Mouse (Mus musculus) ES-Bruce4 (cell line): Measurements from ENCODE around the gene Rab31. TPM values are rescaled to one million over a fixed set of nuclear protein-coding genes. Genes with fewer than 3 reads are reported as not detected.
"Not testable (repeated sequence)": the region's sequence is repeated elsewhere in the genome, so short reads cannot be mapped to it uniquely, and the experiment has no call there.

Experiments used
- H3K27ac ChIP-seq: 2 replicates; pipeline ENCODE4 v1.5.1; 2012; ENCODE audit warnings: low read length, inconsistent platforms; ENCODE audit not compliant: insufficient read depth
- H3K27me3 ChIP-seq: 2 replicates; pipeline ENCODE4 v1.6.1; 2012; ENCODE audit warnings: mild to moderate bottlenecking, low read length, inconsistent platforms; ENCODE audit not compliant: control insufficient read depth, poor library complexity, insufficient read depth, severe bottlenecking
- H3K36me3 ChIP-seq: 2 replicates; pipeline ENCODE4 v1.6.1; 2012; ENCODE audit warnings: inconsistent platforms, mild to moderate bottlenecking, low read length, moderate library complexity; ENCODE audit not compliant: control insufficient read depth, poor library complexity, insufficient read depth, severe bottlenecking
- H3K4me1 ChIP-seq: one replicate; pipeline ENCODE4 v1.8.1; 2011; ENCODE audit warnings: low read length; ENCODE audit not compliant: control insufficient read depth, insufficient read depth
- H3K4me3 ChIP-seq: 2 replicates; pipeline ENCODE4 v1.5.1; 2011; ENCODE audit warnings: low read depth, mild to moderate bottlenecking, low read length
- H3K9ac ChIP-seq: 2 replicates; pipeline ENCODE4 v1.6.1; 2012; ENCODE audit warnings: low read depth, mild to moderate bottlenecking, inconsistent platforms; ENCODE audit not compliant: poor library complexity, severe bottlenecking
- H3K9me3 ChIP-seq: replicated peaks from 2 replicates; pipeline ENCODE4 v1.6.1; 2012; ENCODE audit warnings: mild to moderate bottlenecking, low read length, inconsistent platforms; ENCODE audit not compliant: control insufficient read depth, poor library complexity, insufficient read depth, severe bottlenecking
- CTCF ChIP-seq: IDR thresholded peaks from one replicate; pipeline ENCODE4 v1.8.1; 2011; ENCODE audit warnings: low read depth, low read length
- EP300 ChIP-seq: IDR thresholded peaks from 2 replicates; pipeline ENCODE4 v1.6.1; 2011; ENCODE audit warnings: low read depth, low read length; ENCODE audit not compliant: insufficient read depth
- POLR2A ChIP-seq: IDR thresholded peaks from one replicate; pipeline ENCODE4 v1.8.1; 2011; ENCODE audit warnings: low read length; ENCODE audit not compliant: insufficient read depth
- polyA plus RNA-seq: library from polyadenylated mRNA; stranded (reverse); fragments of >200 nt; gene quantifications from 2 replicates; pipeline ENCODE4 v1.2.4, GENCODE M21; 2011; ENCODE audit warnings: low read depth; ENCODE audit not compliant: missing spikeins, insufficient read depth, insufficient read length

Gene Rab31
- polyA plus RNA-seq, 1 experiment, result 18.7 TPM

DNA sequence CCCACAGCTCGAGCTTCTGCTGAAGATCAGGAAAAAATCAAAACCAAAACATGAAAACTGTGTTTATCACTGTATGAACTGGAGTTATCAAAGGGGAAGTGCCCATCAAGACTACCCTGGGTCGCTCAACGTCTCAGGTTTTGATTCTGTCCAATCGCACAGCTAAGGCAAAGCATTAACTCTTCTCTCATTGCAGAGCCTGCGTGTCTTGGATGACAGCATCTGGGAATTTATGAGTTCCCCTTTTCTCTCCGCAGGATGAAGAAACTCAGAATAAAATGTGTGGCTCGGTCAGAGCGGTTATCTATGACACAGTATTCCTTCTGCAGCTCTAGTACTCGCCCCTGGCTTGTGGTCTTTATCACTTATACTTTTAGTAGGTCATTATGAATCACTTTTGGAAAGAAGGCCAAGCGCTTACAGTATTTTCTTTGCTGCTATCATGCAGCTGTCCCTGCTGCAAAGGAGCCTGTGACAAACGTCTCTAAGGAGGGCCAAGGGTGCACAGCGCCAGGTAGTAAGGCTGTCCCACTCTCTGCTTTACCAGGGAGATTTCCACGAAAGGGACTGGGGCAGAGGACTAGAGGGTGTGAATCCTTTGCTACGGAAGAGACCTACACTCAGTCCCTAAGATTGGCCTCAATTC is 136.7 kb downstream of the Rab31 start:
- Histone ChIP-seq H3K9ac (no peak overlapping the region), H3K4me1 (no peaks in the 10 kb centered on the region), H3K4me3 (no peak overlapping the region), H3K27me3 (no peaks in the 10 kb centered on the region), H3K9me3 (no peaks in the 10 kb centered on the region), H3K36me3 (no peaks in the 10 kb centered on the region), H3K27ac (no peak overlapping the region)
- TF ChIP-seq EP300 (no peak), POLR2A (no peak)

DNA sequence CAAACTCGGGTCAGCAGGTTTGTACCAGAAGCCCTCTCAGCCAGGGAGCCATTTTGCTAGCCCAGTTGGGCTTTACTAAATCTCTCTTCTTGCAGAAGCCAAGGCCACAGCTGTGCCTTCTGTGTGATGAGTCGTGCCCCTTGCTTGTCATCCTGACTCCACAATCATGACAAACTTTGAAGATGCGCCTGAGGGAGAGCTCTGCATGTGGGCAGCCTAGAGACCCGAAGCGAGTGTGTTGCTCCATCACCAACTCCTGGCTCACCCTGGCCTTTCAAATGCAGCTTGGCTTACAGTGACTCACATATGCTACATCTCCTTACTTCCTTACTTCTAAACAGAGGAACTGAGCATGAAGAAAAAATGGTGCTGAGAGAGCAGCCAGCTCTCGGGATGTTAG is 142.6 kb downstream of the Rab31 start:
- Histone ChIP-seq H3K9ac (no peak overlapping the region), H3K9me3 (no peaks in the 10 kb centered on the region), H3K4me1 (no peaks in the 10 kb centered on the region), H3K27ac (no peak overlapping the region), H3K27me3 (no peaks in the 10 kb centered on the region), H3K4me3 (no peak overlapping the region), H3K36me3 (no peaks in the 10 kb centered on the region)
- TF ChIP-seq CTCF (no peak), POLR2A (no peak), EP300 (no peak)

DNA sequence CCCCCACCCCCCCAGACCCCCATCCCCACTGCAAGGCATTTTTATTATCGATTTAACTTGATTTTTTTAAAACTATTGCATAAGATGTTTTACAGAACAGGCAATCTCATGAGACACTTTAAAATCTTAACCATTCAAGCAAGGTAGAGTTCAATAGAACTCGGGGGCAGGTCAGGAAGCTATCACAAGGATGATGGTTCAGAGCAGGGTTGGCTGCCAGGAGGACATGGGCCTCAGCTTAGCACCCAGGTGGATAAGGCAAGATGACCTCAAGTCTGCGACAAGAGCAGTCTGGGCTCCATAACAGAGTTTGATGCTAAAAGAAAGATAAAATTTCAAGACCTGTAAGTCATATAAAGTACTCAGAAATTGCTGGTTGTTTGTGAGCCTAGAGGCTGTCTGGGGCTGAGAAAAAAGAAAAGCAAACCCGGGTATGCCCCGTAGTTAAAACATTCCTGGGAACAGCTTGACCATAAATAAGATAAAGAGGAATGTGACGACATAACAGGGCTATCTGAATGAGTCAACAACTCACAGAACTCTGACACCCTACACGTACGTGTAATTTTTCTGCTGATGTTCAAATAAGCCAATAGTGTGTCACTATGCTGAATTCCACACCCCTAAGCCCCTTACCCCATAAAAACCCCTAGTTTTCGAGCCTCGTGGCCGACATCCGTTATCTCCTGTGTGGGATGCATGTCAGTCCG is 143.6 kb downstream of the Rab31 start:
- not testable (repeated sequence) for H3K36me3 ChIP-seq, H3K9ac ChIP-seq, H3K4me3 ChIP-seq, H3K9me3 ChIP-seq, H3K4me1 ChIP-seq, H3K27ac ChIP-seq, H3K27me3 ChIP-seq

DNA sequence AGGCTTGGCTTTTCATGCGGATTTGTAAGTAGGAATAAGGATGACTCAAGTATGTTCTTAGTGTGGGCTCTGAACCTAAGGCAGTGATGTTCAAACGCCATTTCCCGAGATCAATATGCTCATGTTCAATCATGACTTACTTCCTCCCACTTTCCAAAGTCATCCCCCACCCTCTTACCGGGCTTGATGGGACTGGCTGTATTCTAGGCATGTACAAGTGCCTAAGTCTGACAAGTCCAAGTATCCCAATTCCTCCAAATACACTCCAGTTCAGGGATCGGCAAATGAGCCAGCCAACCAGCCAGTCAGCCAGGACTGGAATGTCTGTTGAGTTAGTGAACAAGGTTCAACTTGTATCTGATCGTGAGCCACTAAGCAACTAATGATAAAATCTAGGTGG is 146.3 kb downstream of the Rab31 start:
- no peak for TF ChIP-seq CTCF
- no peak for TF ChIP-seq POLR2A
- no peak for TF ChIP-seq EP300
- Histone ChIP-seq H3K4me1 (no peaks in the 10 kb centered on the region), H3K27me3 (no peaks in the 10 kb centered on the region), H3K9ac (no peak overlapping the region), H3K27ac (no peak overlapping the region), H3K9me3 (no peaks in the 10 kb centered on the region), H3K36me3 (no peaks in the 10 kb centered on the region), H3K4me3 (no peak overlapping the region)

DNA sequence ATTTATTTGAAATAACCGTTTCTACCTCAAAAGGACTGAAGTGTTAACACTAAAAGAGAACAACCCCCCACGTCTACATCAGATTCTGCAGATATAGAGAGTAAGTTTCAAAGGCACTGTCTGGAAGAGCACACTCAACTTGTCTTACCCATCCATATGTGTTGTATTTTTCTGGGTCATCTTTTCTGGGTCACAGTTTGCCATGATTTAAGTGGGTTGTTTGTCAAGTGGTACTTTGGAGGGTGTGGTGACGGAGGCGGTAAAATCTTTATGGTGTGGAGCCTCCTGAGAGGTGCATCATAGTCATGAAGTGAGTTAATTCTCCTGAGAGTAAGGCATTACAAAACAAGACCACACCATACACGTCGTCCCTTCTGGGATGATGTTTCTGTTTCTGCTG is 147.0 kb downstream of the Rab31 start:
- TF ChIP-seq EP300, result no peak
- TF ChIP-seq POLR2A, result no peak
- no peak for TF ChIP-seq CTCF
- H3K9ac ChIP-seq, result no peak overlapping the region
- H3K4me1 ChIP-seq, result no peaks in the 10 kb centered on the region

DNA sequence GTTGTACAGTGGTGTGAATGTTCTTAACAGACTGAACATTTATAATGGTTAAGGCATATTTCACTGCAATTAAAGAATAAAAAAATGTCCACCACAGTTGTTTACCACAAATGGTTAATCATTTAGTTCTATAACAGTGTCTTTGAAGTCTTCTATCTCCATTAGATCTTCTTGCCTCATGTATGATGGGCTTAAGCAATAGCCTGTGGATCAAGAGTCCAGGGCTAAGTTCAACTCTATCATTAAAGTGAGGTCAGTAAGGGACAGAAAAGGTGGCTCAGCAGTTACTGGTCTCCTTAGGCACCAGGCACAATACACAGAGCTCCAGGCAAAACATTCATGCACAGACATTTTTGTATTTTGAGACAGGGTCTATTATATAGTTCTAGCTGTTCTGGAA is 149.4 kb downstream of the Rab31 start:
- Histone ChIP-seq H3K36me3 (no peaks in the 10 kb centered on the region), H3K27me3 (no peaks in the 10 kb centered on the region), H3K27ac (no peak overlapping the region), H3K9ac (no peak overlapping the region), H3K9me3 (no peaks in the 10 kb centered on the region), H3K4me3 (no peak overlapping the region), H3K4me1 (no peaks in the 10 kb centered on the region)
- TF ChIP-seq POLR2A (no peak), CTCF (no peak), EP300 (no peak)

More for the DNA sequence above, 147.0 kb downstream of the Rab31 start:
- H3K27ac ChIP-seq, result no peak overlapping the region
- no peaks in the 10 kb centered on the region for H3K27me3 ChIP-seq
- no peaks in the 10 kb centered on the region for H3K9me3 ChIP-seq
- no peaks in the 10 kb centered on the region for H3K36me3 ChIP-seq
- H3K4me3 ChIP-seq, result no peak overlapping the region
